Mouse (Mus musculus) spleen, adult 2 months (tissue): Measurements from ENCODE around the gene Tmco1.

Experiments
- CTCF ChIP-seq: fragments of 200-500 bp; IDR thresholded peaks from 2 replicates; pipeline ENCODE4 v1.5.1; 2011; ENCODE audit warnings: mild to moderate bottlenecking, inconsistent platforms; ENCODE audit not compliant: insufficient read depth, insufficient read length, insufficient replicate concordance; ENCODE audit errors: extremely low read depth
- POLR2A ChIP-seq: fragments of 200-500 bp; IDR thresholded peaks from 2 replicates; pipeline ENCODE4 v1.6.1; 2011; ENCODE audit warnings: low read depth, low read length, inconsistent platforms

GRCm38 (mm10) chr1:167278395-167278794, 29.8 kb upstream of the Tmco1 start:
- TF ChIP-seq CTCF: no peak
- no peak for TF ChIP-seq POLR2A
